12 mouse cellular contexts compared by ENCODE assay signal in genomic region chr12:108984471-108984870, GRCm38 (mm10).
DNase-seq lines count a peak whose midpoint lies in the region; ATAC-seq lines count a peak whose summit lies in the region.
"Had no signal": no experiment of that assay in that cellular context is flagged by ENCODE, and none has a peak within 500 bp of the region (broad histone marks: within the 10 kb centered on the region; RNA-seq: fewer than 3 reads in every experiment).

No protein-coding gene starts in this region.

- H3K9me3 ChIP-seq in hindbrain, embryonic 10.5 days: no peaks in the 10 kb centered on the region
- H3K9me3 ChIP-seq in hindbrain, embryonic 14.5 days (ENCODE audit: control insufficient read depth, low read length): no peaks in the 10 kb centered on the region
- H3K9me3 ChIP-seq: limb, embryonic 13.5 days had no signal

- no peak overlapping the region for H3K9ac ChIP-seq in hindbrain, embryonic 14.5 days

- DNase-seq in hindbrain, embryonic 10.5 days (ENCODE audit: low spot score): no peak
- DNase-seq in hindbrain, embryonic 14.5 days (ENCODE audit: low spot score): no peak
- DNase-seq in 3134 (ENCODE audit: extremely low read depth, insufficient read length, low spot score): peak; percentile 67
- DNase-seq in Muller cell, postnatal 12 days (ENCODE audit: inconsistent ontology term): peak; percentile 78
- DNase-seq in kidney, postnatal 14 days: peak; percentile 59
- no peak for DNase-seq in right cerebral cortex, postnatal 10 days (ENCODE audit: low spot score in 2 of 2)
- DNase-seq in thymus, postnatal 36 days: no peak
- no peak for DNase-seq in cerebellum, adult 18-20 months
- DNase-seq: heart, adult 18-20 months; thymus, postnatal 14 days had no signal

- peak overlapping the region; percentile 72 for H3K27ac ChIP-seq in hindbrain, embryonic 10.5 days
- H3K27ac ChIP-seq in hindbrain, embryonic 14.5 days: no peak overlapping the region; the same call in 1 of the 2 replicates
- H3K27ac ChIP-seq: limb, embryonic 13.5 days had no signal

- H3K4me2 ChIP-seq in hindbrain, embryonic 14.5 days (replicated peaks): no peak overlapping the region
- H3K4me2 ChIP-seq: limb, embryonic 13.5 days had no signal

- 69% methylated on average over 8 of the region's 8 CpGs for WGBS in hindbrain, embryonic 10.5 days
- 52% methylated on average over 8 of the region's 8 CpGs for WGBS in hindbrain, embryonic 14.5 days

- ATAC-seq in hindbrain, embryonic 14.5 days (ENCODE audit: low FRiP score): no peak
- ATAC-seq: forebrain, embryonic 16.5 days had no signal

- no peaks in the 10 kb centered on the region for H3K36me3 ChIP-seq in hindbrain, embryonic 10.5 days
- no peaks in the 10 kb centered on the region for H3K36me3 ChIP-seq in hindbrain, embryonic 14.5 days (replicated peaks; ENCODE audit: control insufficient read depth, insufficient read depth)
- H3K36me3 ChIP-seq: limb, embryonic 13.5 days had no signal

- H3K27me3 ChIP-seq in hindbrain, embryonic 10.5 days (ENCODE audit: insufficient read depth, poor library complexity, severe bottlenecking): 0 out of 2 replicates have a peak, but pooled peaks cover 8% of the 10 kb centered on the region
- no peaks in the 10 kb centered on the region for H3K27me3 ChIP-seq in hindbrain, embryonic 14.5 days (ENCODE audit: control insufficient read depth, insufficient read depth, low read length)
- H3K27me3 ChIP-seq: limb, embryonic 13.5 days had no signal

- H3K4me1 ChIP-seq in hindbrain, embryonic 10.5 days (replicated peaks): peaks cover 44% of the 10 kb centered on the region
- H3K4me1 ChIP-seq in hindbrain, embryonic 14.5 days (replicated peaks; ENCODE audit: control insufficient read depth, insufficient read depth, low read length): peaks cover 28% of the 10 kb centered on the region

- H3K4me3 ChIP-seq in hindbrain, embryonic 10.5 days: no peak overlapping the region
- no peak overlapping the region for H3K4me3 ChIP-seq in hindbrain, embryonic 14.5 days (replicated peaks; ENCODE audit: low read length)
- H3K4me3 ChIP-seq: limb, embryonic 13.5 days had no signal

Comparison
In these comparisons a context has a peak if more than half of its experiments do, and no peak if none do; other contexts are left out.
1. DNase-seq: peak in 3134 (single experiment), Muller cell, postnatal 12 days (single experiment) and kidney, postnatal 14 days (single experiment); none in hindbrain, embryonic 10.5 days (single experiment), hindbrain, embryonic 14.5 days (single experiment), right cerebral cortex, postnatal 10 days (0 of 2), thymus, postnatal 36 days (0 of 2) and cerebellum, adult 18-20 months (0 of 2).